Mouse (Mus musculus): Measurements from ENCODE around the gene Fars2.

DNA sequence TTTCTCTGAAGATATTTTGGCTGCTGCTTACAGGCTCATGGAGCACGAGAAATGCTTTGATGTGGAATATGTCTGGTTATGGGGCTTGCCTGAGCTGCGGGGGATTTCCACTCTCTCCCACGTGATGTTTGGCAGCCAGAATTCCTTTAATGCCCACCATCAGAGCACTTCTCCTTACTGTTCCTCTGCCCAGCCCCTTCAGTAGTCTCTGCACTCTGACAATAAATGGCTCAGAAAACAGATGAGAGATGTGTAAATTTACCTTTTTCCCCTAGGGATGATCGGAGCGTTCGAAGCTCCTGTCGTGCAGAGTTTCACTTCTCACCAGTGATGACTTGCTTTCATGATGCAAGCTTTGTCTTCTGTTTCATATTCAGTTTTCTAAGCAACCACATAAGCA lies 331.4 kb downstream of the Fars2 start:
- TF ChIP-seq CTCF (IDR thresholded peaks at IDR 0.05; ENCODE audit: control insufficient read depth, insufficient read depth, insufficient replicate concordance, low read depth, low read length) (no peak), POLR2A (IDR thresholded peaks at IDR 0.05; ENCODE audit: control insufficient read depth, low read depth, low read length) (no peak)

All from testis, adult 2 months (tissue).